Mouse (Mus musculus): ENCODE results near the gene Gm45062. TPM values are rescaled to one million over a fixed set of nuclear protein-coding genes. Genes with fewer than 3 reads are reported as not detected.

The Gm45062 gene
- total and polyA plus RNA-seq, 2 experiments from 2014 or later, result 3.0 TPM; not detected in 1

- no peak for DNase-seq (ENCODE audit: low spot score)
- TF ChIP-seq CTCF (IDR thresholded peaks at IDR 0.05; ENCODE audit: low read depth) (no peak), EP300 (IDR thresholded peaks at IDR 0.05; ENCODE audit: low read depth) (no peak)
- Histone ChIP-seq H3K9me3 (replicated peaks; ENCODE audit: control insufficient read depth, low read length) (no peaks in the 10 kb centered on the region), H3K4me2 (ENCODE audit: low read depth, low read length) (no peak overlapping the region), H3K4me3 (ENCODE audit: low read depth, low read length) (no peak overlapping the region), H3K27ac (ENCODE audit: low read depth) (no peak overlapping the region), H3K9ac (replicated peaks; ENCODE audit: low read depth, low read length) (no peak overlapping the region), H3K36me3 (replicated peaks; ENCODE audit: control insufficient read depth, insufficient read depth, low read length) (no peaks in the 10 kb centered on the region), H3K4me1 (ENCODE audit: control insufficient read depth, insufficient read depth) (no peaks in the 10 kb centered on the region), H3K27me3 (ENCODE audit: control insufficient read depth, insufficient read depth, low read length) (no peaks in the 10 kb centered on the region)
- no peak for ATAC-seq (ENCODE audit: insufficient read depth, low read depth)
- WGBS, result 75% methylated on average over 9 of the region's 9 CpGs
Observed at GRCm38 (mm10) chr6:8430610-8431234, 171.5 kb downstream of the Gm45062 start.

GRCm38 (mm10) chr6:8433179-8433578 lies 173.9 kb downstream of the Gm45062 start:
- Histone ChIP-seq H3K36me3 (replicated peaks; ENCODE audit: control insufficient read depth, insufficient read depth, low read length) (no peaks in the 10 kb centered on the region), H3K4me2 (ENCODE audit: low read depth, low read length) (no peak overlapping the region), H3K4me1 (ENCODE audit: control insufficient read depth, insufficient read depth) (no peaks in the 10 kb centered on the region), H3K27ac (ENCODE audit: low read depth) (no peak overlapping the region; the same call in 1 of the 2 replicates), H3K27me3 (ENCODE audit: control insufficient read depth, insufficient read depth, low read length) (no peaks in the 10 kb centered on the region), H3K9me3 (replicated peaks; ENCODE audit: control insufficient read depth, low read length) (no peaks in the 10 kb centered on the region), H3K4me3 (ENCODE audit: low read depth, low read length) (no peak overlapping the region), H3K9ac (replicated peaks; ENCODE audit: low read depth, low read length) (no peak overlapping the region)
- WGBS, result 89% methylated on average over 9 of the region's 9 CpGs
- no peak for DNase-seq (ENCODE audit: low spot score)
- no peak for ATAC-seq (ENCODE audit: insufficient read depth, low read depth)
- TF ChIP-seq CTCF (IDR thresholded peaks at IDR 0.05; ENCODE audit: low read depth) (no peak), EP300 (IDR thresholded peaks at IDR 0.05; ENCODE audit: low read depth) (no peak)

- Histone ChIP-seq H3K27ac (ENCODE audit: low read depth) (no peak overlapping the region), H3K36me3 (replicated peaks; ENCODE audit: control insufficient read depth, insufficient read depth, low read length) (no peaks in the 10 kb centered on the region), H3K4me2 (ENCODE audit: low read depth, low read length) (no peak overlapping the region), H3K4me3 (ENCODE audit: low read depth, low read length) (no peak overlapping the region), H3K9me3 (replicated peaks; ENCODE audit: control insufficient read depth, low read length) (0 out of 2 replicates have a peak, but pooled peaks cover 4% of the 10 kb centered on the region), H3K9ac (replicated peaks; ENCODE audit: low read depth, low read length) (no peak overlapping the region), H3K4me1 (ENCODE audit: control insufficient read depth, insufficient read depth) (no peaks in the 10 kb centered on the region), H3K27me3 (ENCODE audit: control insufficient read depth, insufficient read depth, low read length) (no peaks in the 10 kb centered on the region)
- 75% methylated on average over 3 of the region's 3 CpGs for WGBS
- TF ChIP-seq EP300 (IDR thresholded peaks at IDR 0.05; ENCODE audit: low read depth) (no peak), CTCF (IDR thresholded peaks at IDR 0.05; ENCODE audit: low read depth) (no peak)
- DNase-seq (ENCODE audit: low spot score) (no peak), ATAC-seq (ENCODE audit: insufficient read depth, low read depth) (no peak)
Observed at GRCm38 (mm10) chr6:8437937-8438336, 178.7 kb downstream of the Gm45062 start.

- Histone ChIP-seq H3K4me3 (ENCODE audit: low read depth, low read length) (no peak overlapping the region), H3K9me3 (replicated peaks; ENCODE audit: control insufficient read depth, low read length) (0 out of 2 replicates have a peak, but pooled peaks cover 4% of the 10 kb centered on the region), H3K27me3 (ENCODE audit: control insufficient read depth, insufficient read depth, low read length) (no peaks in the 10 kb centered on the region), H3K27ac (ENCODE audit: low read depth) (no peak overlapping the region), H3K36me3 (replicated peaks; ENCODE audit: control insufficient read depth, insufficient read depth, low read length) (no peaks in the 10 kb centered on the region), H3K4me2 (ENCODE audit: low read depth, low read length) (no peak overlapping the region), H3K4me1 (ENCODE audit: control insufficient read depth, insufficient read depth) (no peaks in the 10 kb centered on the region), H3K9ac (replicated peaks; ENCODE audit: low read depth, low read length) (no peak overlapping the region)
- TF ChIP-seq EP300 (IDR thresholded peaks at IDR 0.05; ENCODE audit: low read depth) (no peak), CTCF (IDR thresholded peaks at IDR 0.05; ENCODE audit: low read depth) (no peak)
- ATAC-seq (ENCODE audit: insufficient read depth, low read depth), result no peak
- no peak for DNase-seq (ENCODE audit: low spot score)
- 85% methylated on average over 3 of the region's 3 CpGs for WGBS
Observed at GRCm38 (mm10) chr6:8441814-8442213, 182.6 kb downstream of the Gm45062 start.

GRCm38 (mm10) chr6:8446786-8447185 lies 187.5 kb downstream of the Gm45062 start:
- ATAC-seq (ENCODE audit: insufficient read depth, low read depth) (peak; percentile 71), DNase-seq (ENCODE audit: low spot score) (peak; percentile 51)
- Histone ChIP-seq H3K27ac (ENCODE audit: low read depth) (0 out of 2 replicates have a peak overlapping the region, but pooled peaks have one; percentile 13), H3K9me3 (replicated peaks; ENCODE audit: control insufficient read depth, low read length) (0 out of 2 replicates have a peak, but pooled peaks cover 4% of the 10 kb centered on the region), H3K9ac (replicated peaks; ENCODE audit: low read depth, low read length) (no peak overlapping the region), H3K27me3 (ENCODE audit: control insufficient read depth, insufficient read depth, low read length) (no peaks in the 10 kb centered on the region), H3K4me3 (ENCODE audit: low read depth, low read length) (no peak overlapping the region), H3K4me2 (ENCODE audit: low read depth, low read length) (no peak overlapping the region), H3K36me3 (replicated peaks; ENCODE audit: control insufficient read depth, insufficient read depth, low read length) (no peaks in the 10 kb centered on the region), H3K4me1 (ENCODE audit: control insufficient read depth, insufficient read depth) (no peaks in the 10 kb centered on the region)
- TF ChIP-seq EP300 (IDR thresholded peaks at IDR 0.05; ENCODE audit: low read depth), result no peak
- no peak for TF ChIP-seq CTCF (IDR thresholded peaks at IDR 0.05; ENCODE audit: low read depth)
- WGBS, result 19% methylated on average over 5 of the region's 5 CpGs

- Histone ChIP-seq H3K36me3 (replicated peaks; ENCODE audit: control insufficient read depth, insufficient read depth, low read length) (no peaks in the 10 kb centered on the region), H3K4me3 (ENCODE audit: low read depth, low read length) (no peak overlapping the region), H3K9me3 (replicated peaks; ENCODE audit: control insufficient read depth, low read length) (0 out of 2 replicates have a peak, but pooled peaks cover 3% of the 10 kb centered on the region), H3K4me1 (ENCODE audit: control insufficient read depth, insufficient read depth) (no peaks in the 10 kb centered on the region), H3K9ac (replicated peaks; ENCODE audit: low read depth, low read length) (no peak overlapping the region), H3K27me3 (ENCODE audit: control insufficient read depth, insufficient read depth, low read length) (no peaks in the 10 kb centered on the region), H3K27ac (ENCODE audit: low read depth) (no peak overlapping the region), H3K4me2 (ENCODE audit: low read depth, low read length) (no peak overlapping the region)
- ATAC-seq (ENCODE audit: insufficient read depth, low read depth) (no peak), DNase-seq (ENCODE audit: low spot score) (no peak)
- TF ChIP-seq CTCF (IDR thresholded peaks at IDR 0.05; ENCODE audit: low read depth) (no peak), EP300 (IDR thresholded peaks at IDR 0.05; ENCODE audit: low read depth) (no peak)
- 83% methylated on average over 5 of the region's 5 CpGs for WGBS
Observed at GRCm38 (mm10) chr6:8455599-8455998, 196.3 kb downstream of the Gm45062 start.
